Mouse (Mus musculus) T-helper 17 cell (primary cell): Measurements from ENCODE around the gene Slc2a12.

Experiments
- in situ Hi-C, 2 experiments: fragments of 300-600 bp; cut with MboI, MseI; formaldehyde crosslinking; loops; 1 replicate in 1 of 2; 2 replicates in 1 of 2; pipeline ENCODE4 v1.15.1; 2025; ENCODE audit warnings: high pct_unique_total_duplicates in 2 of 2

The Slc2a12 gene

DNA sequence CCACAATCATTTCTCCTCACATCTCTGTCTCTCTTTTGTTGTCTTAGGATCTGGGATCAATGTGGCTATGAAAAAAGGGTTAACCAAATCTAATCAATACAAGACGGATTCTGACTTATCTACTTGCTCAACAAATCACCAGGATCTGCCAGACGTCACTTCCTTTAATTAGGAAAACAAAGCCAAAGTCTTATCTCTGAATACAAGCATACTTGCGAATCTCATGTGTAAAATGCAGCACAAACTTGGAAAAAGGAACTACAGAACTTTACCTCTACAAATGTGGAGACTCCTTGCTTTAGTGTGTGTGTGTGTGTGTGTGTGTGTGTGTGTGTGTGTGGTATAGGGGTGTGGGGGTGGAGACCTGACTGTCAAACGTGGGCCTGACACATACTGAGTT lies 80.4 kb downstream of the Slc2a12 start:
- in situ Hi-C loops, result loop anchor here (5.0 to 10.0 kb wide), 2 partner anchors 1060 to 1062 kb away; partner anchors contain the start of gene Rps12 (in 2 of the 2)

DNA sequence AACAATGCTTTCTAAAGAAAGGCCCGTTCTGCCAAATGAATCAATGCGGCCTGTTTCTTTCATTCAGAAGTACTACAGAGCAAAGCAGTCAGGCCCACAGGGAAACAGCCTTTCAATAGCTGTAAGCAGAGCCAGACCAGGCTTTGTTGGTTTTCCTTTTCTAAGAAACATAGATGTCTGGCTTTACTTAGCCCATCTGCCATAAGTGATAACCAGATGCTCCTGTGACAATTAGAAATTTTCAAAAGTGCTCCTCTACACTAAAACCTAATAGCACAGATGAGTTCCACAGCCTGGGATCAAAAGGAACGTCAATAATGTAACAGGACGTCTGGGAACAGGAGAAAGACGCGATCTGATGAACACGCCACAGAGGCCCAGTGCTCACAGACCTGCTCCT lies 81.5 kb downstream of the Slc2a12 start:
- in situ Hi-C loops, result loop anchor here (5.0 to 10.0 kb wide), 2 partner anchors 1059 to 1061 kb away; partner anchors contain the start of gene Rps12 (in 2 of the 2)

DNA sequence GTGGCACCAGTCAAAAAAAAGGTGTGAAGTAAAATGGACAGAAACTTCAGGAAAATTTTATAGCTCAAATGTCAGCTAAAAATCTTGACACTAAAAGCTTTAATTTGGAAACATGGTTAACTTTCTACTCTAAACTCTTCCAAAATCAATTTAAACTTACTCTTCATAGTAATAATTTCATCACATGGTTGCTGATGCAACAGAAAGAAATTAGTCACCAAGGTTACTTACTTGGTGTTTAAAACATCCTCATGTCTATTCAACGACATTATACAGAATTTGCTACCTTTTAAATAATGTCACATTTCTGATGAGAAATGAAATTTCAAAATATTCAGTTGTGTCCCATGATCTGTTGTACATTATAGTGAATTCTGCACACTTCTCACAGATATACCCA lies 83.4 kb downstream of the Slc2a12 start:
- in situ Hi-C loops, result loop anchor here (5.0 to 10.0 kb wide), 2 partner anchors 1057 to 1059 kb away; partner anchors contain the start of gene Rps12 (in 2 of the 2)

- in situ Hi-C loops, result loop anchor here in 1 of 2 experiments (5.0 kb wide), 1 partner anchor 1037 kb away; no protein-coding TSS in a partner anchor
Observed at GRCm38 (mm10) chr10:22730266-22730991, 85.6 kb downstream of the Slc2a12 start.

DNA sequence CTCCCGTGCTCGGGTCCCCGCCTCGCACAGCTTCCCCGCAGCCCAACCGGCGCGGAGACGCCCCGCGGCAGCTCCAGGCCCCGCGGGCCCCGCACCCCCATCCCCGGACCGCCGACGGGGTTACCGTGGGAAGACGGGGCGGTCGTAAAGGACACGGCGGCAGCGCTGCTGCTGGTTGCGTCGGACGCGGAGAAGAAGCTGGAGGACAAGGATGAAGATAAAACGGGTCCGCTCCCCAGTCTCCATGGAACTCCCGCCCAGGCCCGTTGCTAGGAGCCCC lies 86.1 kb downstream of the Slc2a12 start:
- in situ Hi-C loops, result loop anchor here in 1 of 2 experiments (5.0 kb wide), 1 partner anchor 1036 kb away; no protein-coding TSS in a partner anchor

- in situ Hi-C loops, result loop anchor here in 1 of 2 experiments (5.0 kb wide), 1 partner anchor 1036 kb away; no protein-coding TSS in a partner anchor
Observed at GRCm38 (mm10) chr10:22731272-22732093, 86.7 kb downstream of the Slc2a12 start, which contains the start of gene Tbpl1. Gene Tbpl1 (minus strand): TSS chr10:22731938.

GRCm38 (mm10) chr10:22732181-22732580 lies 87.4 kb downstream of the Slc2a12 start:
- in situ Hi-C loops, result loop anchor here in 1 of 2 experiments (5.0 kb wide), 1 partner anchor 1035 kb away; no protein-coding TSS in a partner anchor

- in situ Hi-C loops, result no loop called here
Observed at GRCm38 (mm10) chr10:22745922-22746321, 101.1 kb downstream of the Slc2a12 start.

- in situ Hi-C loops, result no loop called here
Observed at GRCm38 (mm10) chr10:22746334-22747322, 101.8 kb downstream of the Slc2a12 start.

DNA sequence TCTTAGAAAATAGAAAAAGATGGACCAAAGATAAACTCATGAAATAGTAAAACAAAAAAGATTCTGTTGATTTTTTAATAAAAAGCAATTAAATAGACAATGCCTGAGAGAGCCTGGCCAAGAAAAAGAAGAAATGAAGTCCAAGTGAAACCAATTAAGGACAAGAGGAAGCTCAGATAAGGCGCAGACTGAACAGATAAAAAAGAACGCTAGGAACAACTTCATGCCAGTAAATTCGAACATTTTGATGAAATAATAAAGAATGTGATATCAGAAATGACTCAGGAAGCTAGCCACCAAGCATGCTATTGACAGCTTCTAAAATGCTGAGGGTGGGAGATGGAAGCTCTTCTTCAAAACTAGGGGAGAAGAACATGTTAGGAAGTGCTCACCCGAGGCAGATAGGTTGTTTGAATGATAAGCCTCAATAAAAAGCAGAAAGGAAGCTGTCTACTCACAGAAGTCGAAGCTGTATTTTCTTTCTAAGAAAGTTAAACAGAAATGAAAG lies 106.4 kb downstream of the Slc2a12 start:
- in situ Hi-C loops, result no loop called here
